Comparison of ENCODE assay signal across 20 mouse cellular contexts in genomic region chr9:101206516-101206915, GRCm38 (mm10).
"Had no signal": no experiment of that assay in that cellular context is flagged by ENCODE, and none has a peak within 500 bp of the region (broad histone marks: within the 10 kb centered on the region; RNA-seq: fewer than 3 reads in every experiment).

No protein-coding gene starts in this region.

- H3K36me3 ChIP-seq: midbrain, embryonic 12.5 days; midbrain, embryonic 15.5 days; neural tube, embryonic 12.5 days; neural tube, embryonic 15.5 days had no signal

- DNase-seq: kidney, adult 11 months; kidney, postnatal 14 days; layer of hippocampus, adult 9-11 months; lung, embryonic 14.5 days; right cerebral cortex, adult 18-20 months; right cerebral cortex, postnatal 14 days; right cerebral cortex, postnatal 4 days; thymus, adult 2 months; thymus, postnatal 14 days; thymus, postnatal 4 days had no signal

- ATAC-seq: intestine, embryonic 15.5 days; lung, postnatal 0 days; midbrain, embryonic 15.5 days had no signal

- H3K27ac ChIP-seq: intestine, embryonic 15.5 days; limb, embryonic 12.5 days; limb, embryonic 15.5 days; macrophage; midbrain, embryonic 12.5 days; midbrain, embryonic 15.5 days; neural tube, embryonic 12.5 days; neural tube, embryonic 15.5 days; stomach, postnatal 0 days had no signal

- H3K4me3 ChIP-seq: intestine, embryonic 15.5 days; limb, embryonic 12.5 days; limb, embryonic 15.5 days; midbrain, embryonic 12.5 days; midbrain, embryonic 15.5 days; neural tube, embryonic 12.5 days; neural tube, embryonic 15.5 days had no signal

- H3K9ac ChIP-seq: intestine, embryonic 15.5 days; limb, embryonic 12.5 days; limb, embryonic 15.5 days; lung, embryonic 14.5 days; midbrain, embryonic 12.5 days; midbrain, embryonic 15.5 days; neural tube, embryonic 12.5 days; neural tube, embryonic 15.5 days had no signal

- H3K27me3 ChIP-seq: intestine, embryonic 15.5 days; limb, embryonic 12.5 days; limb, embryonic 15.5 days; midbrain, embryonic 12.5 days; midbrain, embryonic 15.5 days; neural tube, embryonic 12.5 days; neural tube, embryonic 15.5 days had no signal

- H3K4me2 ChIP-seq: intestine, embryonic 15.5 days; limb, embryonic 12.5 days; limb, embryonic 15.5 days; lung, embryonic 14.5 days; midbrain, embryonic 12.5 days; midbrain, embryonic 15.5 days; neural tube, embryonic 12.5 days; neural tube, embryonic 15.5 days had no signal

- H3K9me3 ChIP-seq: intestine, embryonic 15.5 days; limb, embryonic 12.5 days; limb, embryonic 15.5 days; midbrain, embryonic 12.5 days; midbrain, embryonic 15.5 days; neural tube, embryonic 12.5 days; neural tube, embryonic 15.5 days had no signal

- H3K4me1 ChIP-seq: intestine, embryonic 15.5 days; limb, embryonic 12.5 days; midbrain, embryonic 12.5 days; neural tube, embryonic 12.5 days had no signal
